Mouse (Mus musculus) activated CD4-positive, CD25-positive, alpha-beta regulatory T cell, adult 4 months (primary cell): ENCODE results near the gene Hoxb4. TPM values are rescaled to one million over a fixed set of nuclear protein-coding genes. Genes with fewer than 3 reads are reported as not detected.
A peak's percentile ranks its signal among the peaks of the same experiment; 100 is the strongest.

Experiments used
- ATAC-seq: one replicate; pipeline ENCODE4 v1.8.0; 2017
- polyA plus RNA-seq, 2 experiments: library from polyadenylated mRNA; unstranded; fragments of 100-300 nt; shearing (Covaris generic); gene quantifications; one replicate each; pipeline ENCODE4 v1.2.1; 2017

The Hoxb4 gene
- polyA plus RNA-seq, 2 experiments from 2014 or later: 0.98 to 1.1 TPM

DNA sequence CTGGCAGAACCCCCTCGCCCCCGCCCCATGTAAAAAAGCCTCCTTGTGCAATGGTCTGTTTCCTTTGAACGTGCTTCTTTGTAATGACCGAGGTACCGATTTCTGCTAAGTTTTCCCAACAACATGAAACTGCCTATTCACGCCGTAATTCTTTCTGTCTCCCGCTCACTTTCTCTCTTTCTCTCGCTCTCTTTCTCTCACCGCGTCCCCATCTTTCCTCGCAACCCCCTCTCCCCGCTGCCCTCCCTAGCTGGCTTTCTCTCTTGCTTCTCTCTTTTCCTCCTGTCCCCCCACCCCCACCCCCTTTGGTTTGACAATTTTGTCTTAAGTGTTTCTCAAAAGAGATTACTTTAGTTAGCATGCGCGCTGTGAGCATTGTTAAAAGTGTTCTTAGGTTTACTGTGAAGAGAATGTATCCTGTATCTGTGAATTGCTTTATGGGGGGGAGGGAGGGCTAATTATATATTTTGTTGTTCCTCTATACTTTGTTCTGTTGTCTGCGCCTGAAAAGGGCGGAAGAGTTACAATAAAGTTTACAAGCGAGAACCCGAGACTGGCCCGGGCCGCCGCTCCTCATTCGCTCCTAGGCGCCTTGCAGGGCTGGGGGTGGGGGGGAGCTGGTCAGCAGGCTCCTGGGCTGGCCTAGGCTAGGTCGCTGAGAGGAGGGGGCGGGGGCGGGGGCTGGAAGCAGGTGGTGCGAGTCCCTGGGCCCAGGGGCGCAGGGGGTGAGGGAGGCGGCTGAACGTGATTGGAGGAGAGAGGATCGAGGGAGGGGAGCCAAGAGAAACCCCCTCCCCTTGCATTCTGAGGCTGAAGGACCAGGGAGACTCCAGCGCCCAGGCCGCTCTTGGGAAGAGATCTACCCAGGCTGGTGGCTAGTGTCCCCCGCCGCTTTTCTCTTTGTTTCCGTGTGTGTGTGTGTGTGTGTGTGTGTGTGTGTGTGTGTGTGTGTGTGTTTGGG, 33.0 kb upstream of the Hoxb4 start:
- no peak for ATAC-seq

DNA sequence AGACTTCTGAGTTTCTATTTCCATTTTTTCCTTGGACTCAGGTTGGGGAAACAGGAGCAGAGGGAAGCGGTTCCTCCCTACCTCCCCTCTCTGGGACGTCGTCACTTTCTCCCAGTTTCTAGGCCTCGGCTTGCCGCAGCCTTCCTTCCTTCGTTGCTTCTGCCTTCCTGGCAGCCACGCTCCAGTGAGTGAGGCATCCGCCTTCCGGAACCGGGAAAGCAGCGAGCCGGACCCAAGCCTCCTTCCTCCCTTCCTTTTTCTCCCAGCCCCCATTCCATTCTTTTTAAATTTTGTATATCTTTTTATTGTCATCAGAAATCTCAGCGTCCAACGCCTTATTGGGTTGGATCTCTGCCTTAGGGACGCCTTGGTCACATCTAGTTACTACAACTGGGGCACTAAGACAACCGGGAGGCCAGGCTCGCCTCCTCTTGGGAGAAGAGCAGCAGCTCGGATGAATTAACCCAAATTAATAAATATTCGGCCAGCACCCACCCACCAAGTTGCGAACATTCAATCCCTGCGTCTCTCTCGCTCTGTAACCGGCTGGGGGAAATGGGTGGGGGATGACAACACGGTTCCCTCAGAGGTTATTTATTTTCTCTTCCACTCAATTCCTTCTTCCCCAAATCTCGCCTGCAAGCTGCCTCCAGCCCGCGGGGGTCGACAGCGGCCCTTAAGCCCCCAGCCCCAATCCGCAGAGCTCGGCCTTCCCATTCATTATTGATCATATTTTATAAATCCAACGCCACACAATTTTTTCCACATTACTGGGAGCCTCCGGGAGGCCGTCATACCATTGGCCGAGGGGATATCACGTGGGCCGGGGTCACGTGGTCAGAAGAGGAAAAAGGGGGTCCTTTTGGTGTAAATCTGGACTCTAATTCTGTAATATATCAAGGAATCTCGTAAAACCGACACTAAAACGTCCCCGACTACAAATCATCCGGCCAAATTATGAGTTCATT, 32.0 kb upstream of the Hoxb4 start, which contains the start of gene Hoxb7:
Hoxb7 (plus strand) TSS at position 853 of the 968 bp plus-strand sequence.
- no peak for ATAC-seq

DNA sequence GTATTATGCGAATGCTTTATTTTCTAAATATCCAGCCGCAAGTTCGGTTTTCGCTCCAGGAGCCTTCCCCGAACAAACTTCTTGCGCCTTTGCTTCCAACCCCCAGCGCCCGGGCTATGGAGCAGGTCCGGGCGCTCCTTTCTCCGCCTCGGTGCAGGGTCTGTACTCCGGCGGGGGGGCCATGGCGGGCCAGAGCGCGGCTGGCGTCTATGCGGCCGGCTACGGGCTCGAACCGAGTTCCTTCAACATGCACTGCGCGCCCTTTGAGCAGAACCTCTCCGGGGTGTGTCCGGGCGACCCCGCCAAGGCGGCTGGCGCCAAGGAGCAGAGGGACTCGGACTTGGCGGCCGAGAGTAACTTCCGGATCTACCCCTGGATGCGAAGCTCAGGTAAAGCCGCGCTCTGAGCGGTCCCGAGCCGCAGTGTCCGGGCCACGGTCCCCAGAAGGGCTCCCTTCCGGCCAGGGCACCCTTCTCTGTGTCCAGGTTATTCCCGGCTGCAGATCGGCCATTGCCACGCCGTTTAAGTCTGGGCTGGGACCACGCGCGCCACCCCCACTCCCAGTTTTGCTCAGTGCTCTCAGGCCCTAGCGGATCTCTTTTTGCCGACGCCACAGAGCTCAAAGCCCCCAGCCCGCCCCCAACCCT, 31.2 kb upstream of the Hoxb4 start:
- peak; percentile 27 for ATAC-seq

DNA sequence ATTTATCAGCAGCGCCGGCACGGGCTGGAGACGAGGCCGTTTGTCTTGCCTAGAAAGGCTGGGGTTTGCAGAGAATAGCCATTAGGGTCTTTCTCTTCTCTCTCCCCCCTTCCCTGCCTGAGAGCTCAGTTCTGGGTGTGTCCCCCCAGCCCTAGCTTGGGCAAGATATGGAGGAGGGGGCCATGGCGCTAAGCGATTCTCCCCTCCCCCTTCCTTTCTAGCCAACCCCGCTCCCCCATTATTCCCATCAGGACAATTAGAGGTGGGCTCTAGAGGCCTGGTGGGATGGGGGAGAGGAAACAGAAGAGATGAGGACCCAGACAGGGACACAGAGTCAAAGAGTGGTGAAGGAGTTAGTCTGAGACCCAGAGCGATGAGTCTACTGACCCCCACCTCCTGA, 30.7 kb upstream of the Hoxb4 start:
- no peak for ATAC-seq

DNA sequence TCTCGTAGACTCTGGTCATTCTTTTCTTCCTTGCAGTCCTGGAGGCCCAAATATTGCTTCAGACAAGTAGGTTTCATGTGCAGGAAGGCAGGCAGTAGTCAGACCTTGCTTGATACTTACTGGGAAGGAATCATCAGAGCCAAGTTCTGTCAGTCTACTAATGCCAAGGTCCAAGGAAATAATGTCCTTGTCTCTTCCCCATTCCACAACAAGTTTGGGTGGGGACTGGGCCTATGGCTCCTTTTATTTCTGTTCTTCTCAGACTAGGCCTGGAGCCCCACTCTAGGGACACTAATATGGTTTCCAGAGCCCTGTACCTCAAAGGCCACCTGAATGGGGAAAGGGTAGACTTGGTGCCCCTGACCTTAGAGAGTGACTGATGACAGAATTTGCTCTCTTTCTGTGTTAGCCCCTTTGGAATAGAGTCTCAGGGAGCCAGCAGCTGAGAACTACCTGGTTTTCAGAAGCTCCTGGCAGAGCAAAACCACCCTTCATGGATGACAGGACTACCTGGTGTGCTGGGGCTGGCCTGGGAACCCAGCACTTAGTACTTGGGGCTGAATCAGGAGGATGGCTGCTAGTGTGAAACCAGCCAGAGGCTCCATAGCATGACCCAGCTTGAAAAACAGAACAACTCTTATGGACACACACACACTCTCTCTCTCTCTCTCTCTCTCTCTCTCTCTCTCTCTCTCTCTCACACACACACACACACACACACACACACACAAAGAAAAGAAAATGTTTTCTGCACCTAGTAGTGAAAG, 29.4 kb upstream of the Hoxb4 start:
- no peak for ATAC-seq

DNA sequence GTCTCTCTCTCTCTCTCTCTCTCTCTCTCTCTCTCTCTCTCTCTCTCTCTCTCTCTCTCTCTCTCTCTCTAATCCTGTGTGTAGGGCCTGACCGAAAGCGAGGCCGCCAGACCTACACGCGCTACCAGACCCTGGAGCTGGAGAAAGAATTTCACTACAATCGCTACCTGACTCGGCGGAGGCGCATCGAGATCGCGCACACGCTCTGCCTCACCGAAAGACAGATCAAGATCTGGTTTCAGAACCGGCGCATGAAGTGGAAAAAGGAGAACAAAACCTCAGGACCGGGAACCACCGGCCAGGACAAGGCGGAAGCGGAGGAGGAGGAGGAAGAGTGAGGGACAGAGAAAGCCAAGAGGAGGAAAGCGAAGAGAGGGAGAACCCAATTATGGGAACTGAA, 28.8 kb upstream of the Hoxb4 start:
- ATAC-seq: no peak

DNA sequence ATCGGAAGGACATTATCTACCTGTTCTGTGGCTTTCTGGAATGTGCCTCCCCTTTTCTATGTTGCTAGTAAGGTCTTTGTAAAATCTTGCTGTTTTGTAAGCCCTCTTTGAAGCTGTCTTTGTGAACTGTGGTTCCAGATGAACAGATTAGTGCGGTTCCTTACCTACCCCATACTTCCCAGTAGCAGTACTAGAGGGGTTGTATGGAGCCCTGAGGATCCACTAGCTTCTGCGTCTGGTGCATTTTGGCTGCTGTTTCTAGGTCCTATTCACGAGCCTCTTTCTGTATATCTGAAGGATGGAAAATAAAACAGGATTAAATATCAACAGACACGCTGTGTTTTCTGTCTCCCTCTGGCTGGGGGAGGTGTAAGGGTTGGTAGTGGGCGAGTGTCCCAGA, 28.2 kb upstream of the Hoxb4 start:
- no peak for ATAC-seq

DNA sequence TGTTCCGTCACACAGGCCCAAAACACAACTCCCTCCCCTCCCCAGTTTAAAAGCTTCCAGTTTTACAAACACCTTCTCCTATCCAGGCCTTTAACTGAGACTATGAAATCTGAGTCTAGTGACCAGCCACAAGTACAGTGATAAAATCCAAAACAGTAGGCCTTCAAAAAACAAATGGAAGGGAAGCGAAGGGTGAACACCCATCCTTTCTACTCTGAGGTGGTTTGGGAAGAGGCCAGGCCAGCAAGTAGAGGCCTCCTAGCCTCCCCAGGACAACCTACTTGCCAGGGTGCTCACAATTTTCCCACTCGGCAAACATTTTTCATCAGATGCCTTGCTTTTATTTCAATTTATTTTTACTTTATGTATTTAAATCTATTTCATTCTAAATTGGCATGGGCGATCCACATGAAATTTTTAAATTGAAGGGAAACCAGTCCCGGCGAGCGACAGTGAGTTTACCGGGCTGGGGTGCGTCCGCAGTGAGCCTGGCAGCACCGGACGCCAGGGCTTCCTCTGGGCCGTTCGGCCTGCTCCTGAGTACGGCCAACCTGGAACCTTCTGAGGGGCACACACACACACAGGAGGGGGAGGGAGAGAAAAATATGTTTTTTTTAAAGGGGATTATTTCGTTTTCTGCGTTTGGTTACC, 27.2 kb upstream of the Hoxb4 start:
- no peak for ATAC-seq

DNA sequence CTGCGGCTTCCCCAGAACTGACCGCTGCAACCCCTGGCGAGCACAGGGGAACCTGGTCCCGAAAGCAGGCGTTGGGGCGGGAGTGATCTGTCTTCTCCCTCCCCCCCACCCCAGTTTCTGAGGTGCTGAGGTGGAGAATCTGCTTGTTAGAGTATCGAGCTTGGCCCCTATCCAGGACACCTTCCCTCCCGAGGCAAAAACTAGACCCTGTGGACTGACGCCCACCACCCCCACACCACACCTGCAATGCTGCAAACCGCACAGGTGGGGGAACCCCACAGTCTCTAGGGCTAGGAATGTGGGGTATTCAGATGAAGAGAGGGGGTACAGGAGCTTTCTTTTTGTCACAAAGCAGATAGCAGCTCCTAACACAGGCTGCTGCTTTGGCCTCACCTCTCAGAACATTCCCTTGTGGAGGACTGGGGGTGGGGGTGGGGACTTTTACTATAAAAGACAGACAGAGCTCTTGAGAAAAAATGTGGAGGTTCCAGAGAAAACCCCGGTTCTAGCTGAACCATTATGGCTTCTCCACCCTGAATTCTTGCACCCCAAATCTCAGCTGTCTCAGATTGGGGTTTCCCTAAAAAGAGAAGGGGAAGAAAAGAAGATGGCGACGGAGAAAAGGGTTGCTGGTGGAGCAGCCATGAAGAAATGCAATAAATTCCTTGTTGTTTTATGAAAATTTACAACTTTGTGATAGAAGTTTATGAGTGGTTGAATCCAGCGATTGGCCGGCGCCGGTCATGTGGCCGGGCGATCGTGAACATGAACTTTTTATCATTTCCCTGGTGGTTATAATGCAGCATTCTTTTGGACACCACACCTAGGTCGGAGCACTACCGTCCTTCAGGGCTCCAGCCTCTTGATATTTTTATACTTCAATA, 26.1 kb upstream of the Hoxb4 start, which contains the start of gene Hoxb6:
Hoxb6 (plus strand) TSS at position 796 of the 884 bp plus-strand sequence.
- no peak for ATAC-seq

DNA sequence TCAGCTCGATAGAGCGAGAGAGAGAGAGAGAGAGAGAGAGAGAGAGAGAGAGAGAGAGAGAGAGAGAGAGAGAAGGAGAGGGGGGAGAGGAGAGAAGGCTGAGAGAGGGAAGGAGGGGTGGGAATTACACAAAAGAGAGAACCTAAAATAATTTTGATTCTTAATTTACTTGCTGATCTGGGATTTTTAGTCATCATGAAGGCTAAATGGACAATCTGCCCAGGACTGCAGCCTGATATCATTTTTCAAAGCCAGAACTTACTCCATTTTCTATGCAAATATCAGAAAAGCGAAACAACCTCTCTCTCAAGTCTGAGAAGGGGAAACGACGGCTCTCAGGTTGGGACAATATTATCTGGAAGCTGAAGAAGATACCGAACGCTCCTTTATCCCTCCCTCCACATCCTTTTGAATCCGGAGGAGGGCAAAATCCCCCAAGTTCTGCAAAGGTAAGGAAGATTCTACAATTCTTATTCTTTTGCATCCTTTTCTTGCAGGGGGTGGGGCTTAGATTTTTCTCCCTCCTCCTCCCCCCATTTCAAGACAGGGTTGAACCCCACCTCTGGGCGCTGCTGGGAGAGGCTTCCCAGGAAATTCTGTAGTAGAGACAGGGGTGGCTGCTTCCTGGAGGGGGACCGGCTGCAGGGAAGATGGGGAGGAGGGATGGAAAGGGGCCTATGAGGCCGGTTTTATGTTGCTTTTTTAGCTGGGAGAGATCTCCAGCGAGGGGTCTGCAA, 25.3 kb upstream of the Hoxb4 start:
- ATAC-seq: no peak

DNA sequence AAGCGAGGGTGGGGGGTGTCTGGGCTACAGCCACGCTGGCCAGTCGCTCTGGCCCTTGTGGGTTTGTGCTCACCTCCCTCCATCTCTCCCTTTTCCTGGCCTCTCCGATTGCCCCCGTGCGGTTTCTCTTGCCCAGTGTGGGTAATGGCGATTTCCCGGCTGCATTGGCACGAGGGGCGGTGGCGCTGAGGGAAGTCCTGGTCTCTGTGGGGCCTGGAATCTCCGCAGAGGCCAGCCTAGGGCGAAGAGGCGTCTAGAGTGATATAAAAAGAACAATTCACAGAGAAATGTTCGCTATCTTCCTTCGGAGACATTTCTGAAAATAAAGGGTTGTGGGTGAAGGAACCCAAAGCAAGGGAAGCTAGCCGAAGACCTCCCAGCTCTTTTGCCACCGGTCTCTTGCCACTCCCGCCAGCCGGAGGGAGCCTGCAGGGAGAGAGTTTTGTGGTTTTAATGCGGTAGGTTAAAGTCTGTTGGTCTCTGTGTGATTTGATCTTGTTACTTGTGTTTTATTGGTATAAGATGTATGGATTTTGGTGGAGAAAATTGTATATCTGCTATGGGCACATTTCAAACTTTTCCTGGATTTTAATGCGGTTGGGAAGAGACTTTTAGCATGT, 24.7 kb upstream of the Hoxb4 start:
- no peak for ATAC-seq

DNA sequence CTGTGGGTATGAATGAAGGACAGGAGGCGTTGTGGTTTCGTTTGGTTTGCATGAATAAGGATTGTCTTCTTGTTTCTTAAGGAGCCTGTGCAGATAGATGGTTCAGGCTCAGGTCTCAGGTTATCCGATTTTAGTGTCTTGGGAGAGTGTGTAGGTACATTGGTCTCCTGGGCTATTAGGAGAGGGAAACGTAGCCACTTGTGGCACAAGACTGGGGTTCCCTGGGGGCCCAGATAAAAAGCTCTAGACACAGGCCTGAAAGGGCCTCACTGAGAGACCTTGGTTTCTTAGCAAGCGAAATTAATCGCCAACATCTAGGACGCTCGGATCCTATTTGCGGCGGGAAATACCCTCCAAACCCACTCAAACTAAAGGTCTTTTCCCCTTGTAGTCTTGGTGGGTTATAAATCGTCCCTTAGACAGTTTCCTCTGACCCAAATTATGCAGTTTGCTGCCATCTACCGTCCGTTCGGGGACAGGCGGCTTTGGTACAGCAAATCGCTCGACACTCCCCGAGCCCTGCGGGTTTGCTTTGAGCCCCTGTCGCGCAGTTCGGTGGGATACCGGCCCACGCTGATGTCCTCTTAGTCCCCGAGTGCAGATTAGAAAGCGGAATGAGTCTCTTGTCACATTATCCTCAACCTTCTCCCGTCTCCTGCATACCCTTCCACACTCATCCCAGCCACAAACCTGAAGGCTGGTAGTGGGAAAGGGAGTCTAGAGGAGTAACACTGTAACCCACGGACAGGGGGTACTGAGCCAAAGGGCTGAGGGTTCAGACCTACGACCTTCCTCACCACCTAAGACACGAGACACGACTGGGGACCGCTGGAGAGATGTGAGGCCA, 23.6 kb upstream of the Hoxb4 start:
- peak; percentile 57 for ATAC-seq

DNA sequence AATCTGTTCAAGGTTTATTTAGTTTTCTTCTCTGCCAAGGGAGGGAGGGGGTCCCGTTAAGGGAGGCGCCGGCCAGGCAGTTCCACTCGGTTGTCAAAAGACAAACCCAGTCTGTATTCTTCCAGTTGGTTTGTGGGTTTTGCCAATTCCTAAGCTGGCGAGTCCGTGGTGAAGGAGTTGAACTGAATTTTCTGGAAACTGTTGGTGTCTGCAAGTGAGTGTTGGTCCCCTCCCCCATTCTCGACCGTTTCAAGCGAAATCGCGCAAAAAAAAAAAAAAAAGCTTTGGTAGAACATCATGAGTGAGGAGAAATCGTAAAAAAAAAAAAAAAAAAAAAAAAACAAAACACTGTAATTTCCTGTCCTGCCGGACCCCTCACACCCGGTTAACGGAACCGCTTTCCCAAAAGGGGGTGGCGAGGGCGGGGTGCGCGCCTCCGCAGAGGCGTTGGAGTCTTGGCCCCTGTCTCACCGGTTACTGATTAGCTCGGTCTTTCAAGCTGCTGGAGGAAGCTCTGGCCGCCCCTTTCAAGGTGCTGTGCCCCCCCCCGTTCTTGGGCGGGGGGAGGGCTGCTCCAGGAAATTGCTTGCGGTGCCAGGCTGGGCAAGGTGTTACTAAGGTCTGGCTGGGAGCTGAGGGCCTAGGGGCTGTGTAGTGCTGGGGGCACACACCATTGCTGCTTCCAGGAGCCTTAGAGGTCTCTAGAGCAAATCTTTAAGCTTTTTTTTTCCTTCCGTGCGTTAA, 22.8 kb upstream of the Hoxb4 start:
- no peak for ATAC-seq

DNA sequence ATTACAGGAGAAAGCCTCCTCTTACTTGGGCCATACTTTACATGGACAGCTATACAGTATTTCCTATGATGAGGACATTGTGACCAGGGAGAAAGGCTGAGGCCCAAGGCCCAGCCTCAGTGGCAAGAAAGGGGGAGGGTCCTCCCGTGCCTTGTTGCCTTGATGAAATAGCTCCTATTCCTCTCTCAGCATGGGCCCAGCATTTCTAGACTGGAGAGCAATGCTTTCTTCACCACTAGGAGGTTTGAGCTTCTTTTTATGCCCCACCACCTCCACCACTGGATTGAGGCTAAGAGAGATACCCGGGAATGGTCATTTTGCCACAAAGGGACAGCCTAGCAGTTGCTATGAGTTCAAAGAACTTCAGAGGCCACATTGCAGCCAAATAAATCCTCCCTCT, 21.1 kb upstream of the Hoxb4 start:
- no peak for ATAC-seq

DNA sequence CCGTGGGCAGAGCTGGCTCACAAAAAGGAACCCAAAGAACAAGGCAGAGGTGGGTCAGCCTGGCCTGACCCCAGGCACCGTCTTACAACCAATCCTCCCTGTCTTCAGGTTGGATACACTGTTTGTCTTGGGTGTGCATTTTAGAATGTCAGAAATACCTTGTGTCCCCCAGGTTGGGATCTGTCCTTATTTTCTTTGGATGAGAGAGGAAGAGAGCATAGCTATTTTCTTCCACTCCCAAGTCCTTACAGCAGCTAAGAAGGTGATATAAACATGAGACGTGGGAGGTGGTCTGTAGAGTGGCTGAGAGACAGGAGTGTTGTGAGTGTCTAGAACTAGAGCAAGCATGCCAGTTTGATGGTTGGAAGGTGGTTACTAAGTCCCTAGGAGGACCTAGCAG, 20.6 kb upstream of the Hoxb4 start:
- ATAC-seq: no peak

DNA sequence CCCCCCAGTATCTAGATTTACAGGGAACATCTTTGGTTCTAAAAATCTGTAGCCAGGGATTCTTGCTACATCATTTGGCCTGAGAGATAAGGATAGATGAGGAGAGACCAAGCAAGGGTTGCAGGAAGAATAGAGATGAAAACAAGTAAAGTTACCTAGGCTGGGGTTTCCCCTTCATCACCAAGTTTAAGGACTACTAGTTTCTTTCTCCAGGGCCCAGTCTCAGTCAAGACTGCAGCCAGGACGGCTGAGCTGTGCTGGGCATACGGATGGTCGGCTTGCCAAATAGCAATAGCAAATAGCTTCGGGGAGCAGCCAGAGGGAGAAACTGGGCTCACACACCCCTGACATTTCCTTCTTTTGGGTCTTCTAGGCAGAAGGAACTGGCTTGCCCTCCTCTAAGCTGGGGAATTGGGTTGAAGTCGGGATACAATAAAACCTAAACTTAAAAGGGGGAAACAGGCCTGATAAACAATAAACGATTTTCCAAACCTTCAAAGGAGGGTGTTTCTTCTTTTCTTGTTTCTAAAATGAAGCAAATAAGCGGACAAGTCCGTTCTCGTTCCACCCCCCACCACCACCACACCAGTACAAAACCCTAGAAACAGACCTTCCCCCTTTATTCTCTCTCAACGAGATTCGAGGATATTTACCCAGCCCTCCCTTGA, 20.0 kb upstream of the Hoxb4 start:
- no peak for ATAC-seq
